Mouse (Mus musculus): Measurements from ENCODE around the gene Caln1. TPM values are rescaled to one million over a fixed set of nuclear protein-coding genes. Genes with fewer than 3 reads are reported as not detected.

Gene Caln1
- polyA plus RNA-seq, 1 experiment, result not detected

DNA sequence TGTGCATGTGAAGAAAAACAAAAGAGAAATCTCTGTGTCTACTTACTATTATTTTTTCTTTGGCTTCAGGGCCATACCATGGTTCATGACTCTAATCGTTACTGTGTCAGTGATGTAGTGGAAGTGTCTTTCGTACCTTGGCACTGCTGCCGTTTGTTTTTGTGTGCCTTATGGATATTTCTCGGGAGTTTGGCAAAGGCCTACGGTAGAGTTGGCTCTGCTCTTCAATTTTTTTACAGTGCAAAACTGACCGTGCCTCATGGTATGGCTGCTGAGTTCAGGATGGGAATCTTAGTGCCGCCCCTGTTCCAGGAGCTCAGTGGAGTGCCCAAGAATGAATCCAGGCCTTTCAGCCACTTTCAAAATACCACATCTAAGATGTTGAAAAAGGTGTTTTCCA is 123.0 kb downstream of the Caln1 start:
- no peak for TF ChIP-seq GATA1 (IDR thresholded peaks at IDR 0.05; ENCODE audit: borderline replicate concordance, low read length)
- no peak for TF ChIP-seq FLI1 (IDR thresholded peaks at IDR 0.05; ENCODE audit: low read length)
- no peaks in the 10 kb centered on the region for H3K27me3 ChIP-seq (replicated peaks)

DNA sequence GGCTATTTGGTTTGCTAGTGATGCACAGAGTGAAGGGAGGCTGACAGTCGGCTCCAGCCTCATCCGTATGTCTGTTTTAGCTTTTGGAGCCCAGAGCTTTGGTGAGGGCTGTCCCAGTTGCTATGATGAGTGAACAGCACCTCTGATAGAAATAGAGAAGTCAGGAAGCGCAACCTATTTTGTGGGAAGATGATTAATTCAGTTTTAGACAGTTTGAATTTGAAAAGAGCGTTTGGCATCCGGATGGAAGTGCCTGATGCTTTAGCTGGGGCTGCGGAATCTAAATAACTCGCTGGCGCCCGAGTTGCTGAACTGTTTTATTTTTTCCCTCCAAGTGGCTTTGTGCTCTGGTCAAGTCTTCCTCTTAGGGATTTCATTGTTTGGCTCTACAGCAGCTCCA is 133.3 kb downstream of the Caln1 start:
- Histone ChIP-seq H3K4me3 (replicated peaks) (no peak overlapping the region), H3K9me3 (peaks cover 40% of the 10 kb centered on the region)
- TF ChIP-seq FLI1 (IDR thresholded peaks at IDR 0.05; ENCODE audit: low read length) (no peak), GATA1 (IDR thresholded peaks at IDR 0.05; ENCODE audit: borderline replicate concordance, low read length) (no peak)

More for the DNA sequence above, 123.0 kb downstream of the Caln1 start:
- Histone ChIP-seq H3K4me3 (replicated peaks) (no peak overlapping the region), H3K36me3 (replicated peaks; ENCODE audit: low read length) (no peaks in the 10 kb centered on the region), H3K4me1 (no peaks in the 10 kb centered on the region), H3K9me3 (peaks cover 7% of the 10 kb centered on the region; the same call in 1 of the 2 replicates)

DNA sequence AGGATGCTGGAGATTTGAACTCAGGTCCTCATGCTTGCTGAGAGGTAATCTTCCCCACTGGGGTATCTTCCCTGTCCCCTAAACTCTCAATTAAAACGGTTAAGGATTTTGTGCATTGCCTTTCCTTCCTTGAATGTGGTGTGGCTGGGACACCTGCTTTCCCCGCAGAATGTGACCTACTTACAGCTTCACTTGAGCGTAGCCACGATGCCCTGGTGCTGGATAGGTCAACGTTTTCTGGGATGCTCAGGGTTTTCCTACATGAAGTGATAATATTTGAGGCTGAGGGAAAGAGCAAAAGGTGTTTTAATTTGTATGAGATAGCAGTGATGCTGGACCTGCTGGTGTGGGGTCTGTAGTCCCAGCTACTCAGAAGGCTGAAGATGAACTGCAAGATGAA is 135.6 kb downstream of the Caln1 start:
- Histone ChIP-seq H3K4me1 (no peaks in the 10 kb centered on the region), H3K9me3 (peaks cover 45% of the 10 kb centered on the region), H3K36me3 (replicated peaks; ENCODE audit: low read length) (no peaks in the 10 kb centered on the region), H3K27me3 (replicated peaks) (no peaks in the 10 kb centered on the region), H3K4me3 (replicated peaks) (no peak overlapping the region)
- TF ChIP-seq GATA1 (IDR thresholded peaks at IDR 0.05; ENCODE audit: borderline replicate concordance, low read length), result no peak
- TF ChIP-seq FLI1 (IDR thresholded peaks at IDR 0.05; ENCODE audit: low read length), result no peak

More for the DNA sequence above, 133.3 kb downstream of the Caln1 start:
- Histone ChIP-seq H3K4me1 (no peaks in the 10 kb centered on the region), H3K36me3 (replicated peaks; ENCODE audit: low read length) (no peaks in the 10 kb centered on the region), H3K27me3 (replicated peaks) (no peaks in the 10 kb centered on the region)

DNA sequence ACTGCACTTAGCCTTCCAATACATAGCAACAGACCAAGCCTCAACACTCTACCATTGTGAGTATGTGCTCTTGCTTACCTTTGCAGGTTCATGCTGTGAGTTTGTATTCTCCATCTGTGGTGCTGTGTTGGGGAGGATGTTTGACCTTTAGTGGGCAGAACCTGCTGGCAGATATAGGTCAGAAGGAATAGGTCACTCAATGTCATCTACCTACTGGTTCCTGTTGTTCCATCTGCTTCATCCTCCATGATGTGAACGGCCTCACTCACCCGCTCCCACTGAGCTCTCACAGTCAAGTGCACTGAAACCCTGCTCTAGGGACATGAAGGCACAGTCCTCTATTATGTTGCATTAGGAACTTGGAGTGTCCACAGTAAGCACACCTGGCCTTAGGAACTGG is 141.3 kb downstream of the Caln1 start:
- H3K4me3 ChIP-seq (replicated peaks), result no peak overlapping the region
- H3K9me3 ChIP-seq, result peaks cover 51% of the 10 kb centered on the region
- H3K27me3 ChIP-seq (replicated peaks), result no peaks in the 10 kb centered on the region
- TF ChIP-seq GATA1 (IDR thresholded peaks at IDR 0.05; ENCODE audit: borderline replicate concordance, low read length), result no peak
- no peak for TF ChIP-seq FLI1 (IDR thresholded peaks at IDR 0.05; ENCODE audit: low read length)
- H3K36me3 ChIP-seq (replicated peaks; ENCODE audit: low read length), result no peaks in the 10 kb centered on the region
- H3K4me1 ChIP-seq, result no peaks in the 10 kb centered on the region

DNA sequence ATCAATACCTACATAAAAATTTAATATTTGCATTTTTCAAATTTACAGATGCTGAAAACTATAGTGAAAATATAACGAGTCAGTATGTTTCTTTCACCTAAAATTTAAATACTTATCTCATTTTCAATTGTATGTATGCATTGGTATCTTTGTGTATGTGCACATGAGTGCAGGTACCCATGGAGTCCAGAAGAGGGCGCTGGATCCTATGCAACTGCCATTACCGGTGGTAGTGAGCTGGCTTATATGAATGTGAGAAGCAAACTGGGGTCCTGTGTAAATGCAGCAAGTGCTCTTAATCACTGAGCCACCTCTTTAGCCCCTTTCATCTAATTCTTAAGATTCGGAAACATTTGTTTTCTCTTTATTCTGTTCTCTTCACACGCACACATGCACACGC is 146.1 kb downstream of the Caln1 start:
- Histone ChIP-seq H3K9me3 (peaks cover 55% of the 10 kb centered on the region), H3K4me1 (no peaks in the 10 kb centered on the region), H3K4me3 (replicated peaks) (no peak overlapping the region), H3K36me3 (replicated peaks; ENCODE audit: low read length) (no peaks in the 10 kb centered on the region), H3K27me3 (replicated peaks) (no peaks in the 10 kb centered on the region)
- TF ChIP-seq GATA1 (IDR thresholded peaks at IDR 0.05; ENCODE audit: borderline replicate concordance, low read length) (no peak), FLI1 (IDR thresholded peaks at IDR 0.05; ENCODE audit: low read length) (no peak)

DNA sequence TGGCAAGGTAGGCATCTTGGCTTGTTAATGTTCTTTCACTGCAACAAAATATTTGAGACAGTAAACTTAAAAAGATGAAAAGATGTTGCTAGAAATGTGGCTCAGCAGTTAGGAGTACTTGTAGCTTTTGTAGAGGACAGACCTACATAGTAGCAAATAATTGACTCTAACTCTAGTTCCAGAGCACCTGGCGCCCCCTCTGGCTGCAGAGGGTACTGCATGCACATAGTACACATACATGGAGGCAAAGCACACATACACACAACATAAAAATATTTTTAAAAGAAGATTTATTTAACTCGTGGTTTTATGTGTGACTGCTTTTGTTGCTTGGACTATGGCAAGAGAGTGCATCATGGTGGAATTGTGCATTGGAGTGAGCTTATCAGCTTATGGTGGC is 151.3 kb downstream of the Caln1 start:
- Histone ChIP-seq H3K4me1 (no peaks in the 10 kb centered on the region), H3K36me3 (replicated peaks; ENCODE audit: low read length) (no peaks in the 10 kb centered on the region), H3K4me3 (replicated peaks) (no peak overlapping the region), H3K9me3 (peaks cover 34% of the 10 kb centered on the region), H3K27me3 (replicated peaks) (no peaks in the 10 kb centered on the region)
- TF ChIP-seq GATA1 (IDR thresholded peaks at IDR 0.05; ENCODE audit: borderline replicate concordance, low read length) (no peak), FLI1 (IDR thresholded peaks at IDR 0.05; ENCODE audit: low read length) (no peak)

DNA sequence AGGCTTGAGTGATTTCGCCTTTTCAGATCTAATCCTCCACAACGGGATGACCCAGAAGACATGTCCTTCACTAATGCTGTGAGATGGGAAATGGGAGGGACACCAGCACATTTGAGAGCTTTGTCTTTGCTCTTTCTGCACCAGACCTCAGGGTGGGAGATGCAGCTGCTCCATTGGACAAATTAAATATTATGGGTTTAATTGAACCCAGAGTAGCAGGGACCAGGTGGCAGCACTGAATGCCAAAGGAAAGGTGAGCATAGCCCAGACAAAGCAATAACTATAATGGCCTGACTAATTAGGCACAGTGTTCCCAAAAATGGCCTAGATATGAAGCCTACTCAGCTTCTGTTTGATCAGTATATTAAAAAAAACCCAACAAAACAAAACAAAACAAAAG is 158.2 kb downstream of the Caln1 start:
- H3K36me3 ChIP-seq (replicated peaks; ENCODE audit: low read length), result no peaks in the 10 kb centered on the region
- no peaks in the 10 kb centered on the region for H3K27me3 ChIP-seq (replicated peaks)
- H3K4me1 ChIP-seq, result no peaks in the 10 kb centered on the region
- no peak overlapping the region for H3K4me3 ChIP-seq (replicated peaks)
- TF ChIP-seq GATA1 (IDR thresholded peaks at IDR 0.05; ENCODE audit: borderline replicate concordance, low read length) (no peak), FLI1 (IDR thresholded peaks at IDR 0.05; ENCODE audit: low read length) (no peak)
- H3K9me3 ChIP-seq, result peaks cover 26% of the 10 kb centered on the region

DNA sequence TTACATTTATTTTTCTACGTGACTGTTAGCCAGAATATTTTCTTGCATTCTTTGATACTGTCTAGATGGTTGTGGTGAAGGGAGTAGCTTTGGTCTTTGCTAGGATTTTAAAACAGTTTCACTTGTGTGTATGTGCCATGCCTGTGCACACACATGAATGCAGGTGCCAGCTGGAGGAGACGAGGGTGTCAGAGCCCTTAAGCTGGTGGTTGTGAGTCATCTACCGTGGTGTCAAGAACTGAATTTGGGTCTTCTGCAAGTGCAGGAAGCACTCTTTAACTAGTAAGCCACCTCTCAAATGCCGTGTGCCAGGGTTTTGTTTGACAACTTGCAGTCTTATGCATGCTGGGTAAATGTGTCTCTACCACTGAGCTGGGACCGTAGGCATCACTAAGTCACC is 178.2 kb downstream of the Caln1 start:
- no peak for TF ChIP-seq FLI1 (IDR thresholded peaks at IDR 0.05; ENCODE audit: low read length)
- no peak for TF ChIP-seq GATA1 (IDR thresholded peaks at IDR 0.05; ENCODE audit: borderline replicate concordance, low read length)
- Histone ChIP-seq H3K27me3 (replicated peaks) (no peaks in the 10 kb centered on the region), H3K9me3 (peaks cover 70% of the 10 kb centered on the region), H3K36me3 (replicated peaks; ENCODE audit: low read length) (no peaks in the 10 kb centered on the region), H3K4me1 (no peaks in the 10 kb centered on the region), H3K4me3 (replicated peaks) (no peak overlapping the region)

DNA sequence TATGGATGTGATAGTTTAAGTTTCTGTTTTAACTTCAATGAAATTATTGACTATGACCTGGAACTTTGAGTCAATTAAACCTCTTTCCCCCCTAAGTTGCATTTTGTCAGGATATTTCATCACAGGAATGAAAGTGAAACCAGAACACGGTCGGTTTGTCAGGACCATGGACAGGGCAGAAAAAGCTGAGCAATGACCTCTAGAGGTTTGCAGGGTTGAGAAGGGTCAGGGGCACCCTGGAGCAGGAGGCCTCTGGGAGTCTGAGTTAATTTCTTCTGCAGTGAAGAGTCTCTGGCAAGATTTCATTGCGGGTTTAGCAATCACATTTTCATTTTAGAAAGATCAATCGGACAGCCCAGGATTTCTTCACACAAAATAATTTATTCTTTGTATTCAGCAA is 184.7 kb downstream of the Caln1 start:
- H3K4me3 ChIP-seq (replicated peaks), result no peak overlapping the region

DNA sequence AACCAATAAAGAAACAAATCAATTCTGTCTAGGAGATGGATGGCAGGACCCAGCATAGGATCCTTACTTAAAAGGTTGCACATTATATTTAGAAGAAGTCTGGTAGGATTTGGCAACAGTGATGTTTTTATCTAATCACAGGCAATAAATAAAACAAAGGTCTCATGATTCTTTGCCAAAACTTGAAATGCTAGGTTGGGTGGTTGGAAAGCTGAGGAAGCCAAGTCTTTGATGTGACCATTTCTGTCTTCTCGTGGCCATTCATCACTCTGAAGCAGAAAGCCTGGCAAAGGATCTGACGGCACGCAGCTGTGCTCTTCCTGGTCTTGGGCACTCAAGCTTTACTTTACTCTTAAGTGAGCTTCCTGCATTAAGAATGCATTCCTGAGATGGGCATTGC is 193.9 kb downstream of the Caln1 start:
- no peak for TF ChIP-seq GATA1 (IDR thresholded peaks at IDR 0.05; ENCODE audit: borderline replicate concordance, low read length)
- TF ChIP-seq FLI1 (IDR thresholded peaks at IDR 0.05; ENCODE audit: low read length), result no peak
- H3K9me3 ChIP-seq, result peaks cover 50% of the 10 kb centered on the region

More for the DNA sequence above, 184.7 kb downstream of the Caln1 start:
- TF ChIP-seq FLI1 (IDR thresholded peaks at IDR 0.05; ENCODE audit: low read length) (no peak), GATA1 (IDR thresholded peaks at IDR 0.05; ENCODE audit: borderline replicate concordance, low read length) (no peak)
- peaks cover 35% of the 10 kb centered on the region for H3K9me3 ChIP-seq
- no peaks in the 10 kb centered on the region for H3K27me3 ChIP-seq (replicated peaks)
- H3K36me3 ChIP-seq (replicated peaks; ENCODE audit: low read length), result no peaks in the 10 kb centered on the region
- H3K4me1 ChIP-seq, result no peaks in the 10 kb centered on the region

DNA sequence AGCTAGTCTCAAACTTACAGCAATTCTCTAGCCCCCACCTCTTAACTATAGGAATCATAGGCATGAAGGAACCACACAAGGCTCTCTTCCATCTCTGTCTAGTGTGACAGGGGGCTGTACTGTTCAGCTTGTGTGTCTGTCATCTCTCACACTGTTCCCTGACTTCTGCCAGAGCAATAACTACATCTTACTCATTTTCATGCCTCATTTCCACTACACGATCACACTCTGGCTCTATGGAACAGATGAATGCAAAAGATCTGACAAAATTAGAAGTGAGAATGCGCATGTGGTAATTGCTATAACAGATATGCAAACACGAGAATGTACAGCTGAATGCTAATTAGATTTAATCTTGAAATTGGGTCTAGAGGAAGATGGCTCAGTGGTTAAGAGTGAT is 196.7 kb downstream of the Caln1 start:
- TF ChIP-seq FLI1 (IDR thresholded peaks at IDR 0.05; ENCODE audit: low read length), result no peak
- Histone ChIP-seq H3K4me3 (replicated peaks) (no peak overlapping the region), H3K4me1 (no peaks in the 10 kb centered on the region), H3K36me3 (replicated peaks; ENCODE audit: low read length) (no peaks in the 10 kb centered on the region), H3K27me3 (replicated peaks) (no peaks in the 10 kb centered on the region), H3K9me3 (peaks cover 48% of the 10 kb centered on the region)

More for the DNA sequence above, 193.9 kb downstream of the Caln1 start:
- H3K36me3 ChIP-seq (replicated peaks; ENCODE audit: low read length), result no peaks in the 10 kb centered on the region
- no peaks in the 10 kb centered on the region for H3K4me1 ChIP-seq
- no peaks in the 10 kb centered on the region for H3K27me3 ChIP-seq (replicated peaks)
- no peak overlapping the region for H3K4me3 ChIP-seq (replicated peaks)

All from megakaryocyte, embryonic 14.5 days (primary cell).